Mouse (Mus musculus): Measurements from ENCODE around the gene Zfp791.

DNA sequence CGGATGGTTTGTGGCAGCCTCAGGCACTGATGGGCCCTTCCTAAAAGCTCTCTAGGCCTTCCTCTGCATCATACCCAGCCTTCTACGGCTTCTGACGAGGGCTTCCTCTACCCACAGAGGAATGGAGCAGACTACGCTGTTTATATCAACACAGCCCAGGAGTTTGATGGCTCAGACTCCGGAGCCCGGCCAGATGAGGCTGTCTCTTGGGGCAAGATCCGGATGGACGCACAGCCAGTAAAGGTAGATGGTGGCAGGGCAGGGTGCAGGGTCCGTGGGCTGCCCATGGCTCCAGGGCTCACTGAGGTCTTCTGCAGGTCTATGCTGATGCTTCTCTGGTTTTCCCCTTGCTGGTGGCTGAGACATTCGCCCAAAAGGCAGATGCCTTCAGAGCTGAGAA lies 48.3 kb downstream of the Zfp791 start:
- TF ChIP-seq ZNF384 (IDR thresholded peaks at IDR 0.05; ENCODE audit: low read depth, low read length) (no peak), ZC3H11A (IDR thresholded peaks at IDR 0.05; ENCODE audit: borderline replicate concordance, low read depth, low read length) (no peak)
